Mouse (Mus musculus) adrenal gland, adult 8-10 months (tissue): ENCODE data around the gene Abca1. TPM values are rescaled to one million over a fixed set of nuclear protein-coding genes. Genes with fewer than 3 reads are reported as not detected.

Source experiments
- DNase-seq: peaks from one replicate; pipeline ENCODE4 v3.0.0; 2022
- total RNA-seq, 4 experiments: library from RNA; stranded (reverse); gene quantifications; 2 replicates each; pipeline ENCODE4 v1.2.4; 2022

Abca1 gene
- total RNA-seq, 4 experiments from 2014 or later: 145 to 233 (median 191) TPM

DNA sequence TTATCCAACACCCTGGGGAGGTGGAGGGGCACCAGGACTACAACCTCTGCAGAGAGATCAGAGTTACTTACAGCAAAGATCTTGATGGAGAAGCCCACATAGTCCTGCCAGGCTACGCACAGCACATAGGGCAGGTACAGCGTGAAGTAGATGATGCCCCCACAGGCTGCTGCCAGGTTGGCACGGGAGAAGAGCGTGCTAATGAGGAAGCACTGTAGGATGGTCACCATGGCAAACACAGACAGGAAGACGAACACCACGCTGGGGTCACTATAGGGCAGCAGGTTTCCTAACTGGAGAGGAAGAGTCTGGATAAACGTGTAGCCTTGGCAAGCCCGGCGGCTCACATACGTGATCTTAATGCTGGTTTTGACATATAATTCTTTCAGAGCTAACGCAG is 77.8 kb downstream of the Abca1 start:
- DNase-seq: no peak

DNA sequence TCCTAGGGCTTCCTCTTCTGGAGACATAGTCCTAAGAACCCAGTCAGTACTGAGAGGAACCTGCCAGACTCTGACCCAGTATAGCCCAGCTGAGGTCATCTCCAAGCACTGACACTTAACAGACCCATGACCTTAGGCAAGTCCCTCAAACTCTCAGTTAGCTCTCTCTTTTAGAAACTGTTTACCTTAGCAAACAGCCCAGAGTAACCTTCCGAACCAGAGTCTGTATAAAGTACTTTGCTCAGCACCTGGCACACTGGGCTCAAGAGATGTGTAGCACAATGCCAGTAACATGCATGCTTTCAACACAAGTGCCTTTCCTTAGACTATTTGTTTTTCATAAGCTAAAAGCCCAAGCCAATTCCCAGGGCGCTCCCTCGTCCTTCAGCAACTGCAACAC is 79.4 kb downstream of the Abca1 start:
- no peak for DNase-seq

DNA sequence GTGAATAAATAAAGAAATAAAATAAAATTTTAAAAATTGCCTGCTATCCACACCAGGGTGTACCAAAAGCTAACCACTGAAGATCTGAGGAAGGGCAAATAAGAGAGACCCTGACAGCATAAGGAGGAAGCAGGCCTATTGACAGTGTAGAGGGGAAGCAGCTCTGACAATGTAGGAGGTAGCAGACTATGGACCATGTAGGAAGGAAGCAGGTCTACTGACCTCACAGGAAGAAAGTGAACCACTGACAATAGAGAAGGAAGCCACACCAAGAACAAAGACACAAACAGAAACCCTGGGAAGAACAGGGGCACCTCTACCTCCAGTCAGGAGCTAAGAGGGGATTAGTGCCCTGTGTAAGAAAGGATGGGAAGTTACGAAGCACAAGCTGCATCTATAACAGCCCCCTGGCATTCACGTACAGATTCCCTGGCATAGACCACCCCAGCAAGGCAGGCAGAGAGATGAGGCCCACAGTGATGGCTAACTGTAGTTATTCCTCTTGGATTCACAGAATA is 80.8 kb downstream of the Abca1 start:
- no peak for DNase-seq

DNA sequence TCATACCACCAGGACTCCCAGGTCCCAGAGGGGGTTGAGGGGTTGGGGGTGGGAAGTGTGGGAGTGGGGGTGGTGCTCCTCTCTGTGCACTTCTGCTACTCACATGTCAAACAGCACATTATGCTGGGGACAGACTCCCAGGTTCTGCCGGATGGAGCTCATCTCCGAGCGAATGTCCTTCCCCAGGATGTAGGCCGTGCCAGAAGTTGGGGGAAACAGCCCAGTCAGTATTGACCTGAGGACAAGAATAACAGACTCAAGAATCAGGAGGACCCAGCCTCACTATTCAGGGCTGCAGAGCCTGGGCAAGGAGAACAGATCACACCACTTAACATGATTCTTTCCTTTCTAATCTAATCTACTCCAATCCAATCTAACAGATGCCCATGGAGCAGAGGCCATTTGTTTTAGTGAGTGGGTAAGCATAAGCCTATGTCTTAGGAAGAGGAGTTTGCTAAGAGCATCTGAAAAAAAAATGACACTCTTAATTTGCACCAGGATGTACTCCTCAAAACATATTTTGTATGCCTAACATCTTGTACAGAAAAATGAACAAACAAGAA is 82.8 kb downstream of the Abca1 start:
- DNase-seq: no peak

DNA sequence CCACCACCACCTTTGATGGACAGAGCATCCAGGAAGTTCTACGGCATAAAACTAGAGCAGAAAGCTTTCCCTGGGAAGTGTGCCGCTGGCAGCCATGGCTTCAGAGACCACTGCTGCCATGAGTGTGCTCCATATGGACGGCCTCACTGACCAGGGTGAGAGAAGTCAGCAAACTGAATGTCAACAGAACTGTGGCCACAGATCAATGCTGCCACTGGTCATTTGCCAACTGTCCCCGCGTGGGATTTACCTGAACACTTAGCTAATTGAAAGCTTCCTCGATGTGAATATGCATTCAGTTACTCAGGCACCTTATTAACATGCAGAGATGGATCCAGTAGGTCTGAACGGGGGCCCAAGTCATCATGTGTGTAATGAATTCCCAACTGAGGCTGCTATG is 86.7 kb downstream of the Abca1 start:
- no peak for DNase-seq

DNA sequence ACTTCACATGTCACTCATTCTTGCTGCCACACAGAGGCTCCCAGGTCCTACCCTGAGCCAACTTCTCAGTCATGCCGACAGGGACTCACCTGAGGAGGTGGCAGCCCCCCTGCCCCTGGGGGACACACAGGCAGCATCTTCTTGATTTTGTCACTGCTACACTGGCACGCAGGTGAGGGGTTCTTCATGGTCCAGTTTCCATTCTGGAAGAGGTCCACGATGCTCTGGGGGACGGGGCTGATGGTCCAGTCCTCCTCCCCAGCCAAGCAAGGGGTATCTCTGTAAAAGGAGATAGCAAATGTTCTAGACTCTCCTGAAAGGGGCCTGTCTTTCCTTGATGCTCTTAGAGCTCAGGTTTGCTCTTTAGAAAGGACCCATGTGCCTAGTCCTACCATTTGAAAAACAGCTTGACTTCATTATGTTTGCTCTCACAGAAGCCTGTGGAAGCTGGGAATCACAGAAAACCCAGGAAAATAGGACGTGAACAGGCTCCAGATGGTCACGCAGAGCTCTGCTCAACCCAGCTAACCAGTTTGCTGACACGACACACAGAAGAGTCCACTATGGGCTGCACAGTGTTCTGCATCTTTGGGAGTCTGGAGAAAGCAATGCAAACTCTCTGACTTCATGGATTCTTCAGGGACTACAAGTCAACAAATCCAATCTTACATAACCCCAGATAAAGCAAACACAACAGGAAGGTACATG is 97.2 kb downstream of the Abca1 start:
- DNase-seq: no peak

DNA sequence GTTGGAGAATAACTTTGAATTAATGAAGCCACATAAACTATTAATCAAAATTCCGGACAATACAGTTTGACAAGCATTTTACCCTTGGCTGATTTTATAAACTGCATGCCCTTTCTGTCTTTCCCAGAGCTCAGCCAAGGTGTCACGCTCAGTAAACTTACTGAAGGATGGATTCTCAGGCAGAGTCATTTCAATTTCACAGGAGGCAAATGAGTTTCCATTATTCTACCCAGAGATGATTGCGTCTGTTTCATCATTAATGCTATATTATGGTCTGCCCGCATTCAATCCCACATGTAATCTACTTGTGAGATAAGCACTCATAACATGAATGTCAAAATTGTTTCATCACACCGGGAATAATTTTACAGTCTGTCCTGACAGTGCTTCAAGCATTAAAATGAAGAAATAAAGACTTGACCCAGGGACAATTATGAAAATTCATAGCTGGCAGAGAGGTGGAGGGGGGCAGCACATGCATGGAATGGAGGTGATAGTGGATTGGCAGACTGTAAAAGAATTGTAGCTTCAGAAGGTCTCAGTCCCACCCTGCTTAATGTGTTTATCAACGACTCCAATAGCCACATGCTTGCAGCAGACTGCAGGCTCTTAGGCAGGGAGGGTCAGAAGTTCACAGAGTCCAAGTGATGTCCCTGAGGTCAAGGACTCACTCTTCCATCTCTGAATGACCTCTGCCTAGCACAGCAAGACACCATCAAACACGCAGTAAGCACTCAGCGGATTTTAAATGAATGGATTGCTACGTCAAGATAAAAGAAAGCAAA is 113.3 kb downstream of the Abca1 start:
- no peak for DNase-seq

GRCm38 (mm10) chr4:53045807-53046206 is 113.9 kb downstream of the Abca1 start:
- no peak for DNase-seq

GRCm38 (mm10) chr4:53043819-53044218 is 115.9 kb downstream of the Abca1 start:
- DNase-seq: no peak

- DNase-seq: no peak
These were observed 129.3 kb downstream of the Abca1 start for GRCm38 (mm10) chr4:53030326-53030948.

DNA sequence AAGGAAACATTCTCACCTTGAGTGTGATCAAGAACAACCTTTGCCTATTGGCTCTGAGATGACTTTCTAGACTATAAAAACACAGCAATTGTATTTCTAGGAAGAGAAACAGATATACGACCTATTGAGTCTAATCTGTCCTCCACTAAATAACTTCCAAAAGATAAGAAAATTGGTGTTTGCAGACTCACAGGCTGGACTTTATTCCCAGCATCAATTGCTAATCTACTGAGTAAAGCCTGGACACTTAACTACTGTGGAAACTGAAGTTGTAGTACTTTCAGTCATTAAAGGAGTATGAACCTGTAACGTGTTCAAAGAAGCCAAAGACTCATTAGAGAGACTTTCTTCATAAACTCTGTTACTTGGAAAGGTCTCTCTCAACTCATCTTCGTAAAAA is 131.9 kb downstream of the Abca1 start:
- DNase-seq: no peak

DNA sequence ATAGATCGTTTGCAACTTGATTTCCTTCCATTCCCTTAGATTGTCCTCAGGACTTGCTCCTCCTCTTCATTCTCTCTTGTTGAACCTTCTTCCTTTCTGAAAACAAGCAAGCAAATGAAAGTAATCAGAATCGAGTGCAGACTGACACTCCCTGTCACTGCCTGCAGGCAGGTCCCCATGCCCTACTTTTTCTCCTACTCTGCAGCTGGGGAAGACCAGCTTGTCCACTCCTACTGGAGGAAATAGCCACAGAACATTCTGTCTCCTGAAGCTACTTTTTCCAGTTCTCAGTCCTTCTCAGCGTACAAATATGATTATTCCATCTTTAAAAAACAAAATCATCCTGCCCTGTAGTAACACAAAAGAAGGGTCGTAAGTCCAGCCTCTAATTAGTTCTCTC is 135.3 kb downstream of the Abca1 start:
- DNase-seq: no peak

DNA sequence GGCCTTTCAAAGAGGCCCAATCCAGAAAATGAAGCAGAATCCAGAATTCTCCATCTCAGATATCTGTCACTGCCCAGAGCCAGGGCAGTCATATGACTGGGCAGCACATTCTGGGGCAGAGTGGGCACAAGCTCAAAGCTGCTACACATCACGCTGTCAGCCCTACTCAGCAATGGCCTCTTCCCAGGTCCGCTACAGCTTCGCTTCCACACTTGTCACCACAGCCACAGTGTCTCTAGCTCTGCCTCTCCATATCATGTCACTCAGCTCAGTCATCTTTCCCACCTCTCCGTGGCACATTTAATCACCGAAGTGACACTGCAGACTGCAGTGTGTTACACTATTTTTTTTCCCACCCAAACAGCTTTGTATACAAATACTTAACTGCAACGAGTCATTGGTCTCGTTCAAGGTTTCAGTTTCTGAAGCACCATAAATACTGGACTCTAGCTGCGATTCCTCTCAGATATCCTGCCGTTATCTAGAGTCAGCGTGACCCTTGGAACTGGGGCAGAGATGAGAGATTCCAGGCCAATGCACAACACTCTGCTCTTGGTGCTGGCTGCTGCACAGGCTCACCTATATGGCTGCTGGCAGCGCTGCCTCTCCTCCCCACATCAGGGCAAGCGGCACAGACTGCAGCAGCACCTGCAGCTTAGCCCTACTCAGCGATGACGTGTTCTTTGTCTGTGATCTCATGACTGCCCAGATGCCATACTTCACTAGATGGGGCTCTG is 136.3 kb downstream of the Abca1 start:
- no peak for DNase-seq

GRCm38 (mm10) chr4:53018392-53018791 is 141.3 kb downstream of the Abca1 start:
- DNase-seq: no peak

- no peak for DNase-seq
These were observed 144.7 kb downstream of the Abca1 start for GRCm38 (mm10) chr4:53015024-53015423.

DNA sequence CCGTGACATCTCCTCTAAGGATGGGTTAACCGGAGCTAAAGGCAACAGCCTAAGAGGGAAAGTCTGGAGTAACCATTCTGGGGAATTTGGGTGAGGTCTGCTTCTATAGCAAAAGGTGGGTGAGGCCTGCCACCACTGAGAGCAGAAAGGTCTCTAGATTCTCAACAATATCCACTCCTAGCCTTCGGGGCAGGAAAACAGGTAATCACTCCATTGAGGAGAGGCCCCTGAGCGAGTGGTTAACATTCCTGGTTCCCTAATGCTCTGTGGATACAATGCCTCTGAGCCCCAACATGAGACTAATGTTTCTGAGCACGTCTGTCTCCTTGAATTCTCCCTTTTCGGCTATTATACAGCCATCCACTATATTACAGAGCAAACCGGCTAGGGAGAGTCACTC is 145.3 kb downstream of the Abca1 start:
- no peak for DNase-seq

- peak; percentile 94 for DNase-seq
These were observed 147.8 kb downstream of the Abca1 start, which contains the start of gene Nipsnap3b for GRCm38 (mm10) chr4:53011732-53012361. Gene Nipsnap3b (plus strand): TSS chr4:53011880.

GRCm38 (mm10) chr4:53009871-53010270 is 149.8 kb downstream of the Abca1 start:
- no peak for DNase-seq

- DNase-seq: no peak
These were observed 150.5 kb downstream of the Abca1 start for GRCm38 (mm10) chr4:53009183-53009582.

GRCm38 (mm10) chr4:53000154-53000553 is 159.5 kb downstream of the Abca1 start:
- DNase-seq: no peak

- DNase-seq: no peak
These were observed 160.2 kb downstream of the Abca1 start for GRCm38 (mm10) chr4:52999449-52999848.

DNA sequence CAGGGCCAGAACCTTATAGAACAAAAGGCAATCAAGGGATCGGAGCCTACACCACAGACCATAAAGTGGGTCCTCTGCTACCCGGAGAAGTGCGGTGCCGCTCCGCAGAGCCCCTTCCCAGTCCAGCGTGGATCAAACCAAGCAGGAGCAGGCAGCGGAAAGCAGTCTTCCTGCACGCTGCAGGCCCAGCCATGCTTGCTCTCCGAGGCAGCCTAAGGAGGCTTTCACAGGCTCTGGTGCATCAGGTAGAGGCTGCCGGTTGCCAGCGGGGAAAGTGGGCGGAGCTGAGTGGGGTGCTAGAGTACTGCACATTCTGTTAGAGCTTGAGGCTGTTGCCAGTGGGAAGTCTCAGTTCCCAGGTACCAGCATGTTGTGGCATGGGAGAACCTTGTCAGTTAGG is 170.4 kb downstream of the Abca1 start, which contains the start of gene Nipsnap3a:
Gene Nipsnap3a (plus strand): TSS at position 25 of the 400 bp plus-strand sequence.
- no peak for DNase-seq
